Mouse (Mus musculus) T-helper 1 cell (primary cell): ENCODE data around the gene Dnm3.

ENCODE experiments used
- in situ Hi-C: fragments of 300-600 bp; cut with MboI, MseI; formaldehyde crosslinking; loops from one replicate; pipeline ENCODE4 v1.15.1; 2025; ENCODE audit warnings: high pct_unique_total_duplicates

Gene Dnm3

DNA sequence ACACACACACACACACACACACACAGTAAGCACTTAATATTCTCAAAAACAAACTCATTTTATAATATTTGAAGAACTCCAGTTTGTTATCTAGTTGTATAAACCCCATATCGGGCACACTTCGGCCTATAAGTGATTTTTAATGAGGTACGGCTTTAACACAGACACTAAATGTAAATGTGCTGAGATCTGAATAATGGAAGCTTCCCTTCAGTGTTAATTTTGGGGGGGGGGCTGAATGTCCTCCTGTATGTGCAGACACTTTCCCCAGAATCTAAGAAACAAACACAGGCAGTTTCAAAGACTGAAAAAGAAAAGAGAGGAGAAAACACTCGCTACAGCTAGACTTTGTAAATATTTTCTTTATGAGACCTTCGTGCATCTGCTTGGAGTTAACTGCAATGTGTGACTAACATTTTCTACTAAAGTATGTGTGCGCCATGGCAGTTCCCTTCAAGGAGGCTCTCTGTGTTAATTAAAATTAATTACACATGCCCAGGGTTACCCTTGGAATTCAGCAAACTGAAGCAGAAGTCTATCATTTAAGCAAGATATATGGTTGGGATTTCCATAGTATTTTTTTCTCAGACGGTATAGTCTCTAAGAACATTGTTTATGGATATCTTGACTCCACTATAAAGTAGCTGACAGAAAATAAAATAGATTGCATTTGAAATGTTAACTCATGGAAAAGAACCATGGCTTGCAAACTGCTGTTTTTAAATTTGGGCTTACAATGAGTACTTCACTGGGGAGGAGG lies 356.2 kb downstream of the Dnm3 start:
- in situ Hi-C loops = no loop called here

DNA sequence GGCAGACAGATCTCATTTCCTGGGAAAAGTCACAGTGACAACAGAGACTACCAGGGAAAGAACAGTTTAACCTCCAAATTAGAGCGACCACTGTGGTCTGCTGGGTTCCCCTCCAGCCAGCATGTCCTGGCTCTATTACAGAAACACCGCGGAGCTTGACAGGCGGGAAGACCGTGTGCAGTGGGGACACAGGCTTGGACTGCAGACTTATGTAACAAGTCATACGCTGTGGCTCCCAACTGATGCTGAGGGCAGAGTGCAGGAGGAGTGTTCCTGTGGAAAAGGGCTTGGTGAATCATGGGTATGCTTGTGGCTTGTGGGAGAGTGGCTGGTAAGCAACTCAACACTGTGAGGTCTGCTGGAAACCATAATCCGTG lies 368.4 kb downstream of the Dnm3 start:
- in situ Hi-C loops = no loop called here

DNA sequence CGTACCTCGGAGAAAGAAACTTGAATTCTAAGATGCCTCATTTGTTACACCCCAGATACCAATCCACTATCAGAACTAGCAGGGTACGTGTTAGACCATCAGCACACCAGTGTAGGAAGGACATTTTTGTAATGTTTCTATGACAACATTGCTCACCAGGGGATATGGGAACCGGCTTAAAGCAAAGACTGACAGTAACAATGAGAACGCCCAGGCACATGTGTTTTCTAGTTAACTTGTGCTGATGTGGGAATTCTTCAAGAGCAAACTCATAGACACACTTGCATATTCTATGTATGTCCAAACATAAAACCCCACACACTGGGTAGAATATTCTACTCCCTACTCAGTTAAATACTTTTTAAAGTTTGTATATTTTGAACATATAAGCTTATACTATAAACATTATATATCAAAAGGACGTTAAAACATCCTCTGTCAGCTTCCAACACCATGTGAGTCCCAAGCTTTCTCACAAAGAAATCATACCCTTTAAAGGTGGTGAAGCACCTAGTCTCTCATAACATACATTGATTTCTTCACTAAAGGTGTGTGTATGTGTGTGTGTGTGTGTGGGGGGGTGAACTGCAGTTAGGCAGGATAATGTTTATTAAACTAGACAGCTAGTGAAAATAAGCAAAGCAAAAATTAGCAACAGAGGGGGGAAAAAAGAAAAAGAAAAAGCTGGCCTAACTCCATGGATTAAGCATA lies 369.0 kb downstream of the Dnm3 start:
- in situ Hi-C loops = no loop called here

DNA sequence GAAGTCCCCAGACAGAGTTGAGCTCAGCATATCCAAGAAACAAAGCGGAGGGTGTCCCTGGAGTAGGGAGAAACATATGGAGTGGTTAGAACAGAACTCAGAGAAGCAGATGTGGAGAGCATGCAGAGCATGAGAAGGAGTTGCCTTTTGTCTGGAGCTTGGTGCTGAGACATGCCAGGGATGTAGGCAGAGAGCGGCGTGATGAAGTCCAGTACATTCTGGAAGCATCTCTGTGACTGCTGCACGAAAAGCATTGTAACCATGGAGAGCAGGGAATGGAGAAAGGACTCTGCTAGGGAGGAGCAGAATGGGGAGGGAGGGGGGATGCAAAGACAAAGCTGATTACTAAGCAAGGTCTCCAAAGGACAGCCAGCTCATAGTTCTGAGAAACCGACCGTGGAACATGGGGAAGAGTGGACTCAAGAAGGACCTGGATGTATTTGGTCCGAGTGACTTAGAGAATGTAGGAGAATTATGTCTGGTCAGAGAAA lies 369.6 kb downstream of the Dnm3 start:
- in situ Hi-C loops = no loop called here

DNA sequence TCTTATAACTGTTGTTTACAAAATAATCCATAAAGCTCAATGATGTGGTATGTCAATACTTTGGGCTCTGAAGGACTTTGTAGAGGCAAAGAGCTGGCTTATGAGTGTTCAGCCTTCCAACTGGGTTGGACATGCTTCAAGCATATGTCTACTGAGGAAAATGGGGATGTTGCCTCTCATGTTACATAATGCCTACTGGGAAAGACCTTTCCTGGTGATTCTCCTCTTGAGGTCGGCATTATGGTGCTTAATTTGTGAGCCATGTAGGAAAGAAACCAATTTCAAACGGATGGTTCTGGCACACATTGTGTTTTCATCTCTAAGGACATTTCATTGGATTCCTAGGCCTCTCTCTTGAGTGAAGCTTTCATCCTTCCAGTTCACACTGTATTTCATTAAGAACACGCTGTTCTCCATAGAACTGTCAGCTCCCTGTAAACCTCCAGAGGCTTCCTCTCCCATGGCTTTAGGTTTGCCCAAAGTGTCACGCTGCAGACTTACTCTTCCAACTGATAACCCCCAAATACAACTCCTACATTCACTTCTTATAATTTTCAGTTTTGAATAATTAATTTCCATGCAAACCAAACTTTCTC lies 370.7 kb downstream of the Dnm3 start:
- in situ Hi-C loops = no loop called here

DNA sequence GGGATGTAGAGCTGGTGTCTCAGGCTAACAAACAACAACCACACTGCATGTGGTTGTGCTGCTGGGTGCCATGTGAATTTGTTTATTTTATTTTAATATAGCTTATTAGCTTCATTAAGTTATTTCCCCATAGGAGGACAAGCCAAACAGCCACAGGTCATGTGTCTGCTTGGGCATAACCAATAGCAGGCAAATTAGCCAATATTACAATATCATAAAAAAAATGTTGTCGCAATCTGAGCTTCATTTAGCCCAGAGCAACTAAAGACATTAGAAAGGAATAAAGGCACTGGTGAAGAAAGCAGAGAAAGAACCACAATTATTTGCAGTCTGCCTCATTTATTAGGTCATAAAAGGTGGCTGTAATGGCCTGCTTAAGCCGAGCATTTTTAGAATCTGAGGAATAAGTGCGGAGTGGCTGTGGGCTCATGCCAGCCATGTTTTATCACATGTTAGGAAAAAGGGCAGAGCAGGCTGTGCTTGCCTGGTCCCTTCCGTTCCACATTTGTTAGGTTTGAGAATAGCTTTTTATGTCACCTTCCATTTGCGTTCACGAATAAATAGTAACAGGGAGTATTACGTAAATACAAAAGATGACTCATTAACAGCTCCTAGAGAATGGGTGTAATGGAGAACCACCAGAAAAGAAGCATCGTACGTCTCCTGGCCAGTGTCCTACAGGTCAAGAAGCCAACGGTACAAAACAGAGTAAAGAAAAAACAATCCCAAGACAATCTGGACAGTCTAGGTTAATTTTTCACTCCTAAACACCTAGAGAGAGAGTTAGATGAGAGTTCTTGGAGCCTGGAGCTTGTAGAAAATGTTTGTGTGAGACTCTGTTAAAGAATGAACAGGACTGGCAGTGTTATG lies 376.6 kb downstream of the Dnm3 start:
- in situ Hi-C loops = no loop called here

DNA sequence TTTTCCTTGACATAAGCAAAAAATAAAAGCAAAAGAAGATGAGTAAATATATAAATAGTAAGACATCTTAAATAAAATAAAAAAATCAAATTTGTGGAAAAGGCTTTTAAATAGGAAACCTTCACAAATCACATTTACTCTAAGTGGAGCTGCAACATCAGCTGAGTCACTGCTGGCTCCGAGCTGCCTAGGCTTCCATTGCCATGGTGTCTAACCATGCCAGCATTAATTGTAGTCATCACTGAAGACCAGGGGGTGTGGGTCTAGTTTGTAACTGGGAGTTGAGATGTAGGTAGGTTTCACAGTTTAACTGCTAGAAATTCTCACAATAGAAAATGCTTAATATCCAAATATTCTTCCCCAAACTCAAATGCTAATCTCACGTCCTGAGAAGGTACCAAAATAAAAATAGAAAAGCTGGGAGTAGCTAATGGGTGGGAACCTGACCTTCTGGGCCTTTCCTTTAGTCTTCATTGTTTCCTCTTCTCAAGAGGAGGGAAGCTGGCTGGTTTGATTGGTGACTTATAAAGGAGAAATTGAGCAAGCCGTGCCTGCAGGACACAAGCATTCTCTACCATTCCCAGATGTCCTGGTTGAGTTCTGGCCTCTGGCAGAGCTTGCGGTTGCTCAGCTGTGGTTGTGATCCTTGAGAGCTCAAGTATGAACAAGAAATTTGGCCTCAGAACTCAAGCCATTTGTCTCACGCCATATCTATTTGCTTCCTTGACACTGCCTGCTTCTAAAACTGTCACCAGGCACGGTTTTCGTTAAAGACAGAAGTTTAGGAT lies 377.6 kb downstream of the Dnm3 start:
- in situ Hi-C loops = no loop called here

DNA sequence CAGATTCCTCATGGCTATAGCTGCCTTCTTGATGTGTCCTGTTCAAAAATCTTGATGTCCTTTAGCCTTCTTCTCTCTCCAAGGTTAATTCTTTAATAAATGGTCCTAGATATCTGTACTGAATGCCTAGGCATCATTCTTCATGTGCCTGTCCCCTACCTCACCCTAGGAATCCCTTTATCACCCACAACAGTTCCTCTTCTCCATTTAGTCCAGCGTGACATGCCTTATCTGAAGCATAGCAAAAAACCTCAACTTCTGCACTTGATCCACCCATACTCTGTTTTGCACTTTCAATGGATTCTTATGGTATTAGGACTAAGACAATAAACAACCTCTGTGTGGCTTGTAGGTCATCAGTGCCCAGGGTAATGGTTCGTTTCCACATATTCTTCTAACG lies 378.6 kb downstream of the Dnm3 start:
- in situ Hi-C loops = no loop called here

DNA sequence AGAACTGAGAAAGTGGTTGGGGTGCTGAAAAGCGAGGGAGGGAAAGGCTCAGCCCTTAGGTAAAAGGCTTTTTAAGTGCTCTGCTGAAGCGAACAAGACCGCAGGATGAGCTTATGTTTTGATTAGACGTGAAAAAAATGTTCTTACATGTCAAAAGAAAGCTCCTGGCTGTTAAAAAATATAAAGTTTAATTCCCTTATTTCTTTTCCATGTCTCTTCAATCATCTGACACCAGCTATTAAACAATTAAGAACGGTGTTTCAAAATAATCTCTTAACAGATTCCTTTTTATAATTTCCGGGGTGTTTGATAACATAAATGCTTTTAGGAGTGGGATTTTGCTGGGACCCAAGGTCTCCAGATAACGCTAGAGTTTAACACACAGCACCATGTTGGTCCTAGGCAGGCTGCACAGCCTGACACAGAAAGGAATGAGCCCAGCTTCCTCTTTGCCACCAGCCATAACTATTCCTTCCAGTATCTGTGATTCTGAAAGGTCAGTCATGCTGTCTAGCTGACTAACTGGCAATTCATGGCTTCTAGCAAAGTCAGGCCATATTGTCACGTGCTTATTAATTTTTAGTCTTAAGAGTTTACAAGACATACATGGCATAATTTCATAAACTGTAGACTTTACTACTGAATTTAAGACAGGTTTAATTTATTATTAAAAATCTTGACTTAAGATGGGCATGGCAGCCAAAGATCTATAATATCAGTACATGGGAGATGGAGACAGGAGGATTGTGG lies 383.1 kb downstream of the Dnm3 start:
- in situ Hi-C loops = loop anchor here (5.0 kb wide), 1 partner anchor 52 kb away; no protein-coding TSS in a partner anchor

DNA sequence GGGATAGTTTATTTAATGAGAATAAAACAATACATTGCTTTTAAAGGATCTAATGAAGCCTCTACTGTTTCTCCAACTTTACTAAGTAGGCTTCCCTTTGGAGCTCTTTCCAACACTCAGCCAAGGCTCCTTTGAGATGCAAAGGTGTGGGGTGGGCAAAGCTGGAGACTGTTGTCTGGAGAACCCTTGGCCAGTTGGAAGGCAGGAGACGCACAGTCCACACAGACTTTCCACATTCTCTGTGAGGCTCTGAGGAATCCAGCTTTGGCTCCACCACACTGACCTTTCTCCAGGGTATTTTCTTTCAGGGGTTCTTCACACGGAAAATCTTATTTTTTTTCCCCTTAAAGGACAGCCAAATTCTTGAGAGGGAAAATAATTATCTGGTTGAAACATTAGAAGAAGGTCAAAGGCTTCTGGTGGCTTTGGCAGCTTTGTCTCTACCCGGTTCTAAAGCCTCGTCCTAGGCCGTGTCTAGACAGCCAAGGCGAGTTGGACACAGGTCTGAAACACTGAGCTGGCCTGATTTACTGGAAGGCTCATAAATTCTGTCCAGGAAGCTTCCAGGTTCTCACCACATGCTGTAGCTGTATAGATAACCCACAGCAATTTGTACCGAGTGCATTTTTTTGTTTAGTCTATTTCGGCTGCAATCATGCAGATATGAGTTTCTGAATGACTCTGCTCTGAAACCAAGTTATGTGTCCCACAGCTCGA lies 383.9 kb downstream of the Dnm3 start:
- in situ Hi-C loops = loop anchor here (5.0 kb wide), 1 partner anchor 52 kb away; no protein-coding TSS in a partner anchor

DNA sequence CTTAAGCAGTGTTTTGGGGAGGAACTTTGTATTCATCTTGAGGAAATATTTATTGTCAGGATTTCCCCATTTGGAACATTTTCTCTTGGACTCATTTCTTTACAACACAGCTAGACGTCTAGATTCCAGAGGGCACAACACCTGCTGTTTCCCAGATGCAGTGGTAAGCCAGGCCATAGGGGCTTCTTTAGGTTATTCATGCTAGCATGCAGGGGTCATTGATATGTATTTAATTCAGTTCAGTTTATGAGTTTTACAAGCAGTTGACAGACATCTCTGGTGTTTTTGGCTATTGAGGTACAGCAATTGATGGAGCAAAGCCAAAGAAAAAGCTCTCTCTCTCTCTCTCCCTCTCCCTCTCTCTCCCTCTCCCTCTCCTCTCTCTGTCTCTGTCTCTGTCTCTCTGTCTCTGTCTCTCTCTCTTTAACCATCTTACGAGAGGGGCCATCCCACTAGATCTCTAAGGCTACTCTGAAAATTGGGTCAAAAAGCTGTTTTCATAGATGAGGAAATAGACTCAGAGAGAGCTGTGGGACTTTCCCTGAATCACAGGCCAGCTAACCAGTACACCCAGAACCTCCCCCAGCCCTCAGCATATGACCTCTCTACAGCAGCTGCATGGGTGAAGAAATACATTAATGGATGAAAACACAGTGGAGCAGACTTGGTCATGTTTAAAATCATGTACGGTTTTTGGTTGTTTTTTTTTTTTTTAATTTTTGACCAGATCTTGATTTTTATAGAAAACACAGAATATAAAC lies 384.8 kb downstream of the Dnm3 start:
- in situ Hi-C loops = loop anchor here (5.0 kb wide), 1 partner anchor 51 kb away; no protein-coding TSS in a partner anchor

DNA sequence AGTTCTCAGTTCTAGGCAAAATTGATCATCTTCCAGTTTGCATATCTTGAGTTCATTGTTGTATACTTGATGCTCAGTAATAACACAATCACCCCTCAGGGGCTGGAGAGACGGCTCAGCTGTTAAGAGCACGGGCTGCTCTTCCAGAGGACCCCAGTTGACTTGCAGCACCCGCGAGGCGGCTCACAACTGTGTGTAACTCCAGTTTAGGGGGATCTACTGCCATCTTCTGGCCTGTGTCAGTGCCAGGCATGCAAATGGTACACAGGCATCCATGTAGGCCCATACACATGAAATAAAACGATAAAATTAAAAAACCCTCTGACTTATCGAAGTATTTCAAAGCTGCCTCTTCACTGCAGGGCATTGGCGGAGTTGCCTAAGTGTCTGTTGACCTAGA lies 385.4 kb downstream of the Dnm3 start:
- in situ Hi-C loops = loop anchor here (5.0 kb wide), 1 partner anchor 50 kb away; no protein-coding TSS in a partner anchor

DNA sequence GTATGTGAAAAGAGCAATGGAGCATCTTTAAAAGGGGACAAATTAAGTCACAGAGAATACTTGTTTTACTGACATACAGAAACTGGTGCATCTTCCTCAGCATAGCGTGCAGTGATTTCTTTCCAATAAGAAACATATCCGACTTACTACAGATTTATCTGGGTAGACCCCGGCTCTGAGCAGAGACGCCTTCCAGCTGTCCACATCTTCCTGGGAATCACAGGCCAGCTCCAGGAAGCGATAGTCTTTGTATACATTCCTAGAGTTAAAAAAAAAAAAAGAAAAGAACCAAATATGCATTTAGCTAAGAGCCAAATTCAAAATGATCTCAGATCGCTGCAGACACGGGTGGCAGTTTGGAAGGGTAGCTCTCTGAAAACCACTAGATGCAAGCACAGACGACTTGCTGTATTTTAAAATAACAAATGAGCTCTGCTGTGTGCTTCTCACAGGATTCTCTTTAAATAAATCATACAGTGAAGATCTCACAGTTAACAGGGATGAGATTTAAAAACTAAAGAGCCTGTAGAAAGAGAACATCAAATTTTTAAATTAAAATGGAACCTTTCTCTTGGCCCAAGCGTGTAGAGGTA lies 393.9 kb downstream of the Dnm3 start:
- in situ Hi-C loops = no loop called here

DNA sequence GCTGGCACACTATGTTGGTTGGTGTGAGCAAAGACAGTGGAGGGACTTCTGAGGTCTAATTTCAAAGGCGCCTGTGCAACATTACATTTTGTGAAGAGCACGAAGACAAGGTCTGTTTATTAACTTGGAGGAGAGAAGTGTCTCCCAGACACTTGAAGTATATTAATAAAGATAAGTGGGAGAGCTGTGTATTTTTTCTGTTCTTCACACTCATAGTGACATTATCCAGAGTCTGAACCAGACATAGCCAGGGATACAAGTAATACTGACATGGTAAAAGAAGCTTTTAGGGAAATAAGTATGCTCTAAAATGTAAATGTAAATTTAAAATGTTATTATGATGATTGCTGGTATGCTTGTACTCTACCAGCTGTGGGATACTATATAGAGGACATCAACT lies 394.5 kb downstream of the Dnm3 start:
- in situ Hi-C loops = no loop called here

DNA sequence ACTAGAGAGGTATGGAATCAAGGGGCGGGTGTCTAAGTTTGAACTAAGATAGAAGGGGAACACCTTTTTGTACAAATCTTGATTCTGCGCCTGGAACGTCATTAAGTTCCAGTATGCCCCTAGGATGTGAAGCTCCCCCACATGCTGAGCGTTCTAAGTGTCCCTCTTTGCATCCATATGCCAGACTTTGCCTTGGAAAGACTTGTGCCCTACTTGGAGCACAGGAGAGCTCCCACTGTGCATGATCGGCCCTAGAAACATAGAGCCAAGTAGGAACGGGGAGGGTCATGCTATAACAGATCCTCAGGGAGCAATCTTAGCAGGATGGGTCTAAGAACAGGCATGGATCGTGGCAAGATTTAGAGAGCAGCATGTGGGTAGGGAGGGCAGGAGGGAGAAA lies 395.1 kb downstream of the Dnm3 start:
- in situ Hi-C loops = no loop called here

DNA sequence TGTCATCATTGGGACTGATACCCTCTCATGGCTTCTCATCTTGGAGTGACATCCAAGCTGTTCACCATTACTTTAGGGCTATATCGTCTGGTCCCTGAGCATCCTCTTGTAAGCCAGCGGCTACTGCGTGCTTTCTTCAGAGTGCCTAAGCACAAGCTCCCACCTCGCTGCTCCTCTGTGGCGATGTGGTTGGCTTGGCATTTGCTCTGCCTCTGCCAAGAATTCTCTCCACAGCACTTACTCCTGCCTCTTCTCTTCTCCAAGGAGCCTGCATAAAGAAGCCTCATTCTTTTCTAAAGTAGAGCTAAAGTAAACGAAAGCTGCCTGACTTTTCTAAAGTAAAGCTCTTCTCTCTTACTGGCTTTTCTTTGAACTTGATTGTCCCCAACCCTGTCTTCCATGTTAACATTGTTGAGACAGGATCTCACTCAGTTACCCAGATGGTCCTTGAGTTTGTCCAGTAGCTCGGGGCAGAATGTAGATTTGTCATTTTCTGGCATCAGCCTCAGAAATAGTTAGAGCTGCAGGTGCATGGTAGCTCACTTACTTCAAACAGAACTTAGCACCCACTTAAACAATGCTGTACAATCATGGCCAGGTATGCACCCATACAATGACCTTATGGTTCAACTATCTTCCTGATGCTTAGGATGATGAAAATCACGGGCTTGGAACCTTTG lies 396.0 kb downstream of the Dnm3 start:
- in situ Hi-C loops = no loop called here

DNA sequence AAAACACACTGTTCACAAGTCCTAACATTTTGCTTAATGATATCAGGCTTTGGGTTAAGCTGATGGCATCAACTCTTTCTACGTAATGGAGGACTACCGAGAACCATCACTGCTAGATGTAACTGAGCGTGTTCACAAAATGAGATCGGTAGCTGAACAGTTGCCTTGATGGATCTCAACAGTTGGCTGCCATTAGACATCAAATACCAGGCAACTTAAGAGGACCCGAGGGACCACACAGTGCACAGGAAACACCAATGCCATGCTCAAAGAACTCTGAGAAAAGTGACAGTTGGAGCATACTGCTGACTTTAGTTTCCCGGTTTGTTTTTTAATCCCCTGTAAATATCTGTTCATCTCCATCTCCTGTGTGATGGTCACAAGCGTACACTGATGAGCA lies 397.8 kb downstream of the Dnm3 start:
- in situ Hi-C loops = no loop called here

DNA sequence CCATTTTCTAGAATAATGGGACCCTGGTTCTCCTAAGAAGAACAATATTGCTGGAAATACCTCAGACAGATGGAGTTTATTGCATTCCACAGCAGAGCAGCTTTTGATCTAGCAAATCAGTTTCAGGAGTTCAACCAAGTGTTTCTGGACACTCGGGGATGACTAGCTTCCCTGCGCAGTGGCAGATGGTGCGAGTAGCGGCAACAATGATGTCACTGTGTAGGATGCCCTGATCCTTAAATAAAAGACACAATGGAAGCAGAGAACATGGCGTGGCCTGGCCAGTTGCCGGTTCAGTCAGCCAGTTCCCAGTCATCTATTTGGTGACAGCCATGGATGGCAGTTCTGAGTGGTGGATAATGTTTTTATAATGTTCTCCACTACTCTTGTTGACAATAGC lies 400.4 kb downstream of the Dnm3 start:
- in situ Hi-C loops = no loop called here
